Comparison of ENCODE assay signal across 13 mouse cellular contexts in the genomic region with DNA sequence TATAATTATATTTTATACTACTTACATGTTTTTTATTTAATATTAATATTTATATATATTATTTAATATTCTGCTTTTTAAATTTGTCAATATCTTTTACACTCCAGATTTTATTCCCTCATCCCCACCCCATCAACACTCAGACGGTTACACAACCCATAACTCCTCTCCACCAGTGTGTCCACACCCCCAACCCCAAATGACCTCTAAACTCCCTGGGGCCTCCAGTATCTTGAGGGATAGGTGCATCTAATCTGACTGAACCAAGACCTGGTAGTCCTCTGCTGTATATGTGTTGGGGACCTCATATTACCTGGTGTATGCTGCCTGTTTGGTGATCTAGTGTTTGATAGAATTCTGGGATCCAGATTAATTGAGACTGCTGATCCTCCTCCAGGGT. TPM values are rescaled to one million over a fixed set of nuclear protein-coding genes. Genes with fewer than 3 reads are reported as not detected.
A peak's percentile ranks its signal among the peaks of the same experiment; 100 is the strongest.
DNase-seq lines count a peak whose midpoint lies in the region; ATAC-seq lines count a peak whose summit lies in the region.
"Not testable (repeated sequence)": the region's sequence is repeated elsewhere in the genome, so short reads cannot be mapped to it uniquely, and the experiment has no call there.
"Had no signal": no experiment of that assay in that cellular context is flagged by ENCODE, and none has a peak within 500 bp of the region (broad histone marks: within the 10 kb centered on the region; RNA-seq: fewer than 3 reads in every experiment).

No protein-coding gene starts in this region.

- 90% methylated on average over 1 of the region's 1 CpGs for WGBS in forebrain, embryonic 11.5 days
- WGBS in heart, embryonic 11.5 days (ENCODE audit: insufficient replicate concordance): 80% methylated on average over 1 of the region's 1 CpGs
- 88% methylated on average over 1 of the region's 1 CpGs for WGBS in intestine, embryonic 14.5 days
- 93% methylated on average over 1 of the region's 1 CpGs for WGBS in limb, embryonic 11.5 days
- WGBS in midbrain, embryonic 11.5 days: 80% methylated on average over 1 of the region's 1 CpGs
- WGBS in stomach, embryonic 14.5 days: 84% methylated on average over 1 of the region's 1 CpGs

- peak; percentile 42 for ATAC-seq in forebrain, embryonic 11.5 days (replicated peaks; ENCODE audit: low FRiP score)
- peak; percentile 36; the same call in 1 of the 2 replicates for ATAC-seq in heart, embryonic 11.5 days (replicated peaks; ENCODE audit: insufficient number of reproducible peaks, low FRiP score, low TSS enrichment)
- peak; percentile 40 for ATAC-seq in intestine, embryonic 14.5 days (replicated peaks; ENCODE audit: low FRiP score, low TSS enrichment, low read depth)
- peak; percentile 41; the same call in 1 of the 2 replicates for ATAC-seq in limb, embryonic 11.5 days (ENCODE audit: insufficient number of reproducible peaks, low FRiP score, low TSS enrichment, low read depth)
- peak; percentile 53 for ATAC-seq in midbrain, embryonic 11.5 days (ENCODE audit: low FRiP score)
- ATAC-seq in stomach, embryonic 14.5 days (ENCODE audit: insufficient number of reproducible peaks, insufficient read depth, low FRiP score, low read depth): 0 out of 2 replicates have a peak, but pooled peaks have one; percentile 39

- not testable (repeated sequence) for H3K4me2 ChIP-seq in forebrain, embryonic 11.5 days (ENCODE audit: low read depth, low read length, severe bottlenecking); heart, embryonic 11.5 days; intestine, embryonic 14.5 days (ENCODE audit: low read length); limb, embryonic 11.5 days (ENCODE audit: low read depth, severe bottlenecking); midbrain, embryonic 11.5 days; stomach, embryonic 14.5 days (replicated peaks; ENCODE audit: low read depth, low read length)

- H3K36me3 ChIP-seq in forebrain, embryonic 11.5 days (ENCODE audit: control insufficient read depth, insufficient read depth, low read length); heart, embryonic 11.5 days (ENCODE audit: control insufficient read depth, insufficient read depth, low read length); intestine, embryonic 14.5 days (ENCODE audit: control insufficient read depth, insufficient read depth, low read length); limb, embryonic 11.5 days (ENCODE audit: control insufficient read depth, insufficient read depth, low read length); midbrain, embryonic 11.5 days (ENCODE audit: control insufficient read depth, insufficient read depth, low read length); stomach, embryonic 14.5 days (ENCODE audit: control insufficient read depth, insufficient read depth, low read length): not testable (repeated sequence)

- not testable (repeated sequence) for DNase-seq in forebrain, embryonic 11.5 days (ENCODE audit: low spot score); intestine, embryonic 14.5 days (ENCODE audit: low spot score); limb, embryonic 11.5 days (ENCODE audit: low spot score); midbrain, embryonic 11.5 days (ENCODE audit: low spot score, missing footprints)

- H3K9ac ChIP-seq in forebrain, embryonic 11.5 days (ENCODE audit: low read length); heart, embryonic 11.5 days (ENCODE audit: low read depth, low read length); intestine, embryonic 14.5 days (ENCODE audit: low read length); limb, embryonic 11.5 days (ENCODE audit: low read length); midbrain, embryonic 11.5 days (ENCODE audit: low read length); stomach, embryonic 14.5 days (replicated peaks; ENCODE audit: low read depth, low read length): not testable (repeated sequence)

- H3K4me3 ChIP-seq in forebrain, embryonic 11.5 days (ENCODE audit: low read depth, low read length); heart, embryonic 11.5 days (ENCODE audit: low read depth, low read length); intestine, embryonic 14.5 days (ENCODE audit: low read depth, low read length); limb, embryonic 11.5 days (ENCODE audit: low read depth, low read length); midbrain, embryonic 11.5 days (ENCODE audit: low read depth, low read length); stomach, embryonic 14.5 days (ENCODE audit: low read depth, low read length): not testable (repeated sequence)

- not testable (repeated sequence) for H3K4me1 ChIP-seq in forebrain, embryonic 11.5 days (replicated peaks; ENCODE audit: control insufficient read depth, insufficient read depth, low read length); heart, embryonic 11.5 days (ENCODE audit: control insufficient read depth, insufficient read depth, low read length); intestine, embryonic 14.5 days (replicated peaks; ENCODE audit: control insufficient read depth, insufficient read depth, low read length); limb, embryonic 11.5 days (ENCODE audit: control insufficient read depth, insufficient read depth, low read length); midbrain, embryonic 11.5 days (ENCODE audit: control insufficient read depth, insufficient read depth, low read length); stomach, embryonic 14.5 days (ENCODE audit: control insufficient read depth, insufficient read depth, low read length)

- H3K27me3 ChIP-seq in forebrain, embryonic 11.5 days (ENCODE audit: control insufficient read depth, insufficient read depth, low read length); heart, embryonic 11.5 days (ENCODE audit: control insufficient read depth, insufficient read depth, low read length); intestine, embryonic 14.5 days (replicated peaks; ENCODE audit: control insufficient read depth, insufficient read depth, low read length); limb, embryonic 11.5 days (ENCODE audit: control insufficient read depth, insufficient read depth, low read length); midbrain, embryonic 11.5 days (ENCODE audit: control insufficient read depth, insufficient read depth, low read length); stomach, embryonic 14.5 days (ENCODE audit: control insufficient read depth, insufficient read depth, low read length): not testable (repeated sequence)

- peaks cover 15% of the 10 kb centered on the region for H3K9me3 ChIP-seq in forebrain, embryonic 11.5 days (ENCODE audit: control insufficient read depth, low read length)
- peaks cover 23% of the 10 kb centered on the region for H3K9me3 ChIP-seq in heart, embryonic 11.5 days (replicated peaks; ENCODE audit: control insufficient read depth, low read length)
- H3K9me3 ChIP-seq in intestine, embryonic 14.5 days (ENCODE audit: control insufficient read depth, low read length); limb, embryonic 11.5 days (ENCODE audit: control insufficient read depth, low read length): not testable (repeated sequence)
- peaks cover 12% of the 10 kb centered on the region for H3K9me3 ChIP-seq in midbrain, embryonic 11.5 days (ENCODE audit: control insufficient read depth, low read length)
- H3K9me3 ChIP-seq in stomach, embryonic 14.5 days (ENCODE audit: control insufficient read depth, low read depth, low read length): peaks cover 18% of the 10 kb centered on the region

- H3K27ac ChIP-seq in forebrain, embryonic 11.5 days (ENCODE audit: low read depth, low read length); heart, embryonic 11.5 days (ENCODE audit: low read depth, low read length); intestine, embryonic 14.5 days (ENCODE audit: low read depth); limb, embryonic 11.5 days (replicated peaks; ENCODE audit: low read depth, low read length); midbrain, embryonic 11.5 days (ENCODE audit: low read depth, low read length); stomach, embryonic 14.5 days (ENCODE audit: low read length): not testable (repeated sequence)

RNA-seq across cellular contexts. Expression of gene Prl2c3, which starts 44.8 kb away (rescaled TPM):
- polyA plus RNA-seq in forebrain, embryonic 11.5 days (2014; fragmentation: Nextera tagmentation; extraction: Ambion mirVana): 0.44 TPM in 1 of 2 replicates, not detected in the other
- polyA plus RNA-seq in heart, embryonic 11.5 days (2014; fragmentation: Nextera tagmentation; extraction: Ambion mirVana): 0.80 TPM in 1 of 2 replicates, not detected in the other
- 0.85 TPM in 1 of 2 replicates, not detected in the other for polyA plus RNA-seq in intestine, embryonic 14.5 days (2014; fragmentation: Nextera tagmentation; extraction: Ambion mirVana)
- 0.68 TPM in 1 of 2 replicates, not detected in the other for polyA plus RNA-seq in limb, embryonic 11.5 days (2014; fragmentation: Nextera tagmentation; extraction: Ambion mirVana)
- 0.50 TPM in 1 of 2 replicates, not detected in the other for polyA plus RNA-seq in midbrain, embryonic 11.5 days (2014; fragmentation: Nextera tagmentation; extraction: Ambion mirVana)
- polyA plus RNA-seq in stomach, embryonic 14.5 days (2014; fragmentation: Nextera tagmentation; extraction: Ambion mirVana): 0.43 TPM in 1 of 2 replicates, not detected in the other
- polyA plus RNA-seq: activated CD4-positive, CD25-positive, alpha-beta regulatory T cell, adult 4 months; cortical plate, adult 2 months; embryonic facial prominence, embryonic 14.5 days; forebrain, embryonic 16.5 days; heart, adult 2 months; heart, embryonic 13.5 days; hindbrain, postnatal 0 days had no signal
